In the genomic region with DNA sequence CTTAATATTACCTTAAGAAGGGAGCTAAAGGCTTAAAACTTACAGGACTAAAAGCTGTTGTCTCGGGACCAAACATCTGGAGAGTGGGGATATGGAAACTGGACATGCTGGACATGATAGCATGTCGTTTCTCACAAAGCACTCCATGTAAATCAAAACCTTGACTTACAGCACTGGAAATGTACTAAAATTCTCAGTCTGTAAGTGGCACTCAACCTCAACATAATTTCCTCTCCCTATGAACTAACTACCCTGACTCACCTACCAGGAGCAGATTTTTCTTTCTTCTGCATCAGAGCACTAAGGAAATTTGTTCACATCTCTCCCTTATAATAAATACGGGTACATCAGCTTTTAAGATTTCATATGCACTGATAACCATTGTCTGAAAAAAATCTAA, we compare ENCODE assay signal across 9 mouse cellular contexts. TPM values are rescaled to one million over a fixed set of nuclear protein-coding genes. Genes with fewer than 3 reads are reported as not detected.
DNase-seq lines count a peak whose midpoint lies in the region; ATAC-seq and TF ChIP-seq lines count a peak whose summit lies in the region.
"Had no signal": no experiment of that assay in that cellular context is flagged by ENCODE, and none has a peak within 500 bp of the region (broad histone marks: within the 10 kb centered on the region; RNA-seq: fewer than 3 reads in every experiment).

No protein-coding gene starts in this region.

- no peak for ATAC-seq in limb, embryonic 15.5 days (ENCODE audit: insufficient number of reproducible peaks, low FRiP score, low TSS enrichment, low read depth)
- no peak for ATAC-seq in stomach, postnatal 0 days (ENCODE audit: low FRiP score, low TSS enrichment)

- H3K4me1 ChIP-seq in heart, embryonic 10.5 days: peaks cover 23% of the 10 kb centered on the region
- peaks cover 8% of the 10 kb centered on the region for H3K4me1 ChIP-seq in testis, adult 2 months (ENCODE audit: control insufficient read depth, insufficient read depth, low read length)
- peaks cover 12% of the 10 kb centered on the region for H3K4me1 ChIP-seq in limb, embryonic 15.5 days
- H3K4me1 ChIP-seq in stomach, postnatal 0 days (replicated peaks; ENCODE audit: control insufficient read depth, insufficient read depth): no peaks in the 10 kb centered on the region

- no peaks in the 10 kb centered on the region for H3K36me3 ChIP-seq in heart, embryonic 10.5 days
- no peaks in the 10 kb centered on the region for H3K36me3 ChIP-seq in testis, adult 2 months (ENCODE audit: control insufficient read depth, insufficient read depth, low read length)
- no peaks in the 10 kb centered on the region for H3K36me3 ChIP-seq in limb, embryonic 15.5 days
- H3K36me3 ChIP-seq in stomach, postnatal 0 days (ENCODE audit: control insufficient read depth, insufficient read depth, low read length): no peaks in the 10 kb centered on the region

- 0 out of 2 replicates have a peak overlapping the region, but pooled peaks have one; percentile 98 for H3K27ac ChIP-seq in heart, embryonic 10.5 days
- no peak overlapping the region for H3K27ac ChIP-seq in testis, adult 2 months (ENCODE audit: control insufficient read depth, insufficient read depth, low read depth, low read length)
- no peak overlapping the region for H3K27ac ChIP-seq in limb, embryonic 15.5 days
- no peak overlapping the region for H3K27ac ChIP-seq in stomach, postnatal 0 days (replicated peaks)

- H3K4me3 ChIP-seq in heart, embryonic 10.5 days: peak overlapping the region; percentile 89
- peak overlapping the region; percentile 71; the same call in 1 of the 2 replicates for H3K4me3 ChIP-seq in testis, adult 2 months (ENCODE audit: control insufficient read depth, low read depth, low read length)
- peak overlapping the region; percentile 74 for H3K4me3 ChIP-seq in limb, embryonic 15.5 days
- H3K4me3 ChIP-seq in stomach, postnatal 0 days (ENCODE audit: low read depth, low read length): peak overlapping the region; percentile 80

- no peak overlapping the region for H3K9ac ChIP-seq in limb, embryonic 15.5 days
- no peak overlapping the region for H3K9ac ChIP-seq in stomach, postnatal 0 days (ENCODE audit: low read length)

- no peak for DNase-seq in heart, embryonic 10.5 days (ENCODE audit: low spot score)
- no peak for DNase-seq in heart, postnatal 4 days
- DNase-seq in testis, postnatal 14 days (ENCODE audit: low spot score): no peak
- DNase-seq in stomach, postnatal 0 days (ENCODE audit: low spot score): no peak
- no peak for DNase-seq in urinary bladder, postnatal 36 days (ENCODE audit: low spot score in 2 of 2)
- DNase-seq in adrenal gland, postnatal 25 days: no peak
- DNase-seq: gastrocnemius, postnatal 25 days had no signal

- no peak for TF ChIP-seq EP300 in stomach, postnatal 0 days (optimal IDR thresholded peaks at IDR 0.05)

- no peaks in the 10 kb centered on the region for H3K9me3 ChIP-seq in heart, embryonic 10.5 days
- H3K9me3 ChIP-seq in limb, embryonic 15.5 days: no peaks in the 10 kb centered on the region
- no peaks in the 10 kb centered on the region for H3K9me3 ChIP-seq in stomach, postnatal 0 days (ENCODE audit: control insufficient read depth, low read length)

- WGBS in heart, embryonic 10.5 days: 24% methylated on average over 3 of the region's 3 CpGs
- 32% methylated on average over 3 of the region's 3 CpGs for WGBS in limb, embryonic 15.5 days
- WGBS in stomach, postnatal 0 days: 21% methylated on average over 3 of the region's 3 CpGs

- peak overlapping the region; percentile 87 for H3K4me2 ChIP-seq in limb, embryonic 15.5 days
- H3K4me2 ChIP-seq in stomach, postnatal 0 days (replicated peaks; ENCODE audit: low read depth): peak overlapping the region; percentile 66

- no peaks in the 10 kb centered on the region for H3K27me3 ChIP-seq in heart, embryonic 10.5 days (ENCODE audit: insufficient read depth, poor library complexity, severe bottlenecking)
- no peaks in the 10 kb centered on the region for H3K27me3 ChIP-seq in testis, adult 2 months (ENCODE audit: control insufficient read depth, insufficient read depth, low read length)
- H3K27me3 ChIP-seq in limb, embryonic 15.5 days: no peaks in the 10 kb centered on the region
- H3K27me3 ChIP-seq in stomach, postnatal 0 days (ENCODE audit: control insufficient read depth, insufficient read depth, low read length): no peaks in the 10 kb centered on the region

- no peak for TF ChIP-seq CTCF in testis, adult 2 months (IDR thresholded peaks at IDR 0.05; ENCODE audit: control insufficient read depth, insufficient read depth, insufficient replicate concordance, low read depth, low read length)
- TF ChIP-seq CTCF in stomach, postnatal 0 days (IDR thresholded peaks at IDR 0.05; ENCODE audit: low read depth): no peak; the same call in 1 of the 2 replicates

- no peak for TF ChIP-seq POLR2A in testis, adult 2 months (IDR thresholded peaks at IDR 0.05; ENCODE audit: control insufficient read depth, low read depth, low read length)

RNA-seq across cellular contexts. Expression of a gene that starts 3.1 kb away (rescaled TPM):
- 22.0 and 30.3 TPM in 2 replicates for polyA plus RNA-seq in heart, embryonic 10.5 days (2016; fragmentation: Nextera tagmentation; extraction: Ambion mirVana)
- total RNA-seq in heart, postnatal 4 days (2021): 10 to 100 TPM; 25.4 to 28.8 TPM
- 163 and 197 TPM in 2 replicates for polyA plus RNA-seq in testis, adult 2 months (2012; rRNA removed)
- polyA plus RNA-seq in limb, embryonic 15.5 days (2015; fragmentation: Nextera tagmentation; extraction: Ambion mirVana): 25.4 and 25.7 TPM in 2 replicates
- 10.9 and 11.5 TPM in 2 replicates for polyA plus RNA-seq in stomach, postnatal 0 days (2015; fragmentation: Nextera tagmentation; extraction: Ambion mirVana)
- total RNA-seq in adrenal gland, postnatal 25 days (2021): 38.0 and 38.3 TPM in 2 replicates
